Mouse (Mus musculus): ENCODE data around the gene Sprr1b.

GRCm38 (mm10) chr3:92440177-92440576 is 1.6 kb upstream of the Sprr1b start:
- TF ChIP-seq POLR2A (IDR thresholded peaks at IDR 0.05; ENCODE audit: borderline replicate concordance, control insufficient read depth, low read depth, low read length) (no peak), CTCF (IDR thresholded peaks at IDR 0.05; ENCODE audit: control insufficient read depth, insufficient read depth, low read length) (no peak)
